Mouse (Mus musculus) forebrain, embryonic 14.5 days (tissue): Measurements from ENCODE around the gene Pnlip. TPM values are rescaled to one million over a fixed set of nuclear protein-coding genes. Genes with fewer than 3 reads are reported as not detected.

Source experiments
- ATAC-seq: fragments of 200-750 bp; cut with Nextera tagmentation; 2 replicates; pipeline ENCODE4 v1.8.0; 2017; ENCODE audit warnings: mild to moderate bottlenecking, moderate library complexity
- DNase-seq: peaks from one replicate; pipeline ENCODE4 v3.0.0-alpha.2; 2015; ENCODE audit warnings: low spot score
- H3K27ac ChIP-seq: fragments of 300-500 bp; sonication (generic); 2 replicates; pipeline ENCODE4 v1.5.1; 2014; ENCODE audit warnings: low read depth, mild to moderate bottlenecking, control low read depth, low read length, moderate library complexity
- H3K27me3 ChIP-seq: fragments of 300-500 bp; sonication (generic); replicated peaks from 2 replicates; pipeline ENCODE4 v1.6.1; 2014; ENCODE audit warnings: low read length, control low read depth, mixed read lengths; ENCODE audit not compliant: control insufficient read depth, insufficient read depth
- H3K36me3 ChIP-seq: fragments of 300-500 bp; sonication (generic); 2 replicates; pipeline ENCODE4 v1.6.1; 2014; ENCODE audit warnings: low read length, control low read depth; ENCODE audit not compliant: control insufficient read depth, insufficient read depth
- H3K4me1 ChIP-seq: fragments of 300-500 bp; sonication (generic); 2 replicates; pipeline ENCODE4 v1.6.1; 2014; ENCODE audit warnings: antibody characterized with exemption, low read length, control low read depth; ENCODE audit not compliant: control insufficient read depth, insufficient read depth
- H3K4me2 ChIP-seq: fragments of 300-500 bp; sonication (generic); 2 replicates; pipeline ENCODE4 v1.6.1; 2014; ENCODE audit warnings: mild to moderate bottlenecking, control low read depth, low read length
- H3K4me3 ChIP-seq: fragments of 300-500 bp; sonication (generic); 2 replicates; pipeline ENCODE4 v1.5.1; 2014; ENCODE audit warnings: low read depth, low read length, control low read depth
- H3K9ac ChIP-seq: fragments of 300-500 bp; sonication (generic); 2 replicates; pipeline ENCODE4 v1.6.1; 2014; ENCODE audit warnings: mild to moderate bottlenecking, low read length, control low read depth, moderate library complexity
- H3K9me3 ChIP-seq: fragments of 300-500 bp; sonication (generic); replicated peaks from 2 replicates; pipeline ENCODE4 v1.6.1; 2016; ENCODE audit warnings: low read length, control low read depth, mixed read lengths; ENCODE audit not compliant: control insufficient read depth
- WGBS: fragments of 180-500 bp; shearing (Covaris S2); extraction: QIAGEN DNeasy Blood & Tissue Kit; methylation state at CpG from one replicate; pipeline ENCODE4 v1.1.7; 2014; 5-methylcytosine and 5-hydroxymethylcytosine counted together
- polyA plus RNA-seq: library from polyadenylated mRNA; unstranded; fragments of >200 nt; fragmentation: Nextera tagmentation; extraction: Ambion mirVana; gene quantifications from 2 replicates; pipeline ENCODE4 v1.2.1, GENCODE M21; 2014

Pnlip gene
- polyA plus RNA-seq, 1 experiment from 2014 or later: 0.46 TPM

GRCm38 (mm10) chr19:58629351-58629773 is 22.9 kb upstream of the Pnlip start:
- no peak for DNase-seq
- H3K4me2 ChIP-seq: no peak overlapping the region
- no peak for ATAC-seq
- no peaks in the 10 kb centered on the region for H3K27me3 ChIP-seq
- WGBS: 90% methylated on average over 3 of the region's 3 CpGs
- H3K4me1 ChIP-seq: no peaks in the 10 kb centered on the region
- H3K9me3 ChIP-seq: no peaks in the 10 kb centered on the region
- no peak overlapping the region for H3K27ac ChIP-seq
- H3K9ac ChIP-seq: no peak overlapping the region
- no peaks in the 10 kb centered on the region for H3K36me3 ChIP-seq
- no peak overlapping the region for H3K4me3 ChIP-seq

- no peaks in the 10 kb centered on the region for H3K27me3 ChIP-seq
- WGBS: 60% methylated on average over 5 of the region's 5 CpGs
- ATAC-seq (no peak), DNase-seq (no peak)
- no peak overlapping the region for H3K4me3 ChIP-seq
- H3K9ac ChIP-seq: no peak overlapping the region
- no peaks in the 10 kb centered on the region for H3K9me3 ChIP-seq
- H3K27ac ChIP-seq: no peak overlapping the region
- no peak overlapping the region for H3K4me2 ChIP-seq
- no peaks in the 10 kb centered on the region for H3K4me1 ChIP-seq
- no peaks in the 10 kb centered on the region for H3K36me3 ChIP-seq
Measured at GRCm38 (mm10) chr19:58650036-58650435, 2.3 kb upstream of the Pnlip start.

- Histone ChIP-seq H3K9me3 (no peaks in the 10 kb centered on the region), H3K27ac (no peak overlapping the region), H3K4me1 (no peaks in the 10 kb centered on the region), H3K4me3 (no peak overlapping the region), H3K27me3 (no peaks in the 10 kb centered on the region), H3K4me2 (no peak overlapping the region), H3K36me3 (no peaks in the 10 kb centered on the region), H3K9ac (no peak overlapping the region)
- ATAC-seq (no peak), DNase-seq (peak; percentile 29)
- WGBS: 62% methylated on average over 4 of the region's 4 CpGs
Measured at GRCm38 (mm10) chr19:58662098-58662497, 9.8 kb downstream of the Pnlip start.

- DNase-seq (no peak), ATAC-seq (no peak)
- Histone ChIP-seq H3K4me1 (no peaks in the 10 kb centered on the region), H3K36me3 (no peaks in the 10 kb centered on the region), H3K27me3 (no peaks in the 10 kb centered on the region), H3K27ac (no peak overlapping the region), H3K9ac (no peak overlapping the region), H3K4me3 (no peak overlapping the region), H3K4me2 (no peak overlapping the region), H3K9me3 (no peaks in the 10 kb centered on the region)
- WGBS: 80% methylated on average over 2 of the region's 2 CpGs
Measured at GRCm38 (mm10) chr19:58663317-58663716, 11.0 kb downstream of the Pnlip start.

- WGBS: 92% methylated on average over 5 of the region's 5 CpGs
- no peak for ATAC-seq
- H3K9ac ChIP-seq: no peak overlapping the region
Measured at GRCm38 (mm10) chr19:58664901-58665300, 12.6 kb downstream of the Pnlip start.

GRCm38 (mm10) chr19:58674644-58675043 is 22.3 kb downstream of the Pnlip start:
- H3K4me1 ChIP-seq: no peaks in the 10 kb centered on the region; the same call in 1 of the 2 replicates
- WGBS: 7% methylated on average over 2 of the region's 2 CpGs
- DNase-seq: peak; percentile 76
- no peaks in the 10 kb centered on the region for H3K27me3 ChIP-seq
- no peak overlapping the region for H3K4me2 ChIP-seq
- H3K9ac ChIP-seq: no peak overlapping the region
- H3K27ac ChIP-seq: no peak overlapping the region
- H3K36me3 ChIP-seq: no peaks in the 10 kb centered on the region
- no peak overlapping the region for H3K4me3 ChIP-seq
- peak; percentile 52 for ATAC-seq
- no peaks in the 10 kb centered on the region for H3K9me3 ChIP-seq

More at GRCm38 (mm10) chr19:58664901-58665300, 12.6 kb downstream of the Pnlip start:
- Histone ChIP-seq H3K4me2 (no peak overlapping the region), H3K27ac (no peak overlapping the region), H3K4me3 (no peak overlapping the region), H3K36me3 (no peaks in the 10 kb centered on the region), H3K9me3 (no peaks in the 10 kb centered on the region), H3K27me3 (no peaks in the 10 kb centered on the region), H3K4me1 (no peaks in the 10 kb centered on the region)
- no peak for DNase-seq

GRCm38 (mm10) chr19:58677117-58677516 is 24.8 kb downstream of the Pnlip start:
- 70% methylated on average over 8 of the region's 8 CpGs for WGBS
- Histone ChIP-seq H3K4me2 (no peak overlapping the region), H3K4me3 (no peak overlapping the region), H3K9me3 (no peaks in the 10 kb centered on the region), H3K4me1 (no peaks in the 10 kb centered on the region; the same call in 1 of the 2 replicates), H3K27me3 (no peaks in the 10 kb centered on the region), H3K36me3 (no peaks in the 10 kb centered on the region), H3K9ac (no peak overlapping the region), H3K27ac (no peak overlapping the region)
- ATAC-seq: no peak
- no peak for DNase-seq

GRCm38 (mm10) chr19:58688933-58689332 is 36.6 kb downstream of the Pnlip start:
- no peak overlapping the region for H3K4me2 ChIP-seq
- ATAC-seq (no peak), DNase-seq (no peak)
- H3K27me3 ChIP-seq: no peaks in the 10 kb centered on the region
- WGBS: 94% methylated on average over 1 of the region's 1 CpGs
- no peaks in the 10 kb centered on the region for H3K9me3 ChIP-seq
- H3K36me3 ChIP-seq: no peaks in the 10 kb centered on the region
- H3K4me1 ChIP-seq: no peaks in the 10 kb centered on the region
- H3K9ac ChIP-seq: no peak overlapping the region
- no peak overlapping the region for H3K27ac ChIP-seq
- H3K4me3 ChIP-seq: no peak overlapping the region

GRCm38 (mm10) chr19:58695314-58695713 is 43.0 kb downstream of the Pnlip start:
- Histone ChIP-seq H3K4me3 (no peak overlapping the region), H3K27me3 (no peaks in the 10 kb centered on the region), H3K36me3 (no peaks in the 10 kb centered on the region), H3K9ac (no peak overlapping the region), H3K27ac (no peak overlapping the region), H3K4me1 (no peaks in the 10 kb centered on the region), H3K9me3 (no peaks in the 10 kb centered on the region), H3K4me2 (no peak overlapping the region)
- WGBS: 90% methylated on average over 3 of the region's 3 CpGs
- ATAC-seq (no peak), DNase-seq (no peak)
